Mouse (Mus musculus): ENCODE data around the gene Rbpj. TPM values are rescaled to one million over a fixed set of nuclear protein-coding genes. Genes with fewer than 3 reads are reported as not detected.
"Not testable (repeated sequence)": the region's sequence is repeated elsewhere in the genome, so short reads cannot be mapped to it uniquely, and the experiment has no call there.

Rbpj gene
- polyA plus RNA-seq, 1 experiment from 2014 or later, result 67.9 TPM

- ATAC-seq (ENCODE audit: low FRiP score), result no peak
- H3K36me3 ChIP-seq (replicated peaks), result peaks cover 48% of the 10 kb centered on the region
- no peaks in the 10 kb centered on the region for H3K27me3 ChIP-seq
- no peak overlapping the region for H3K4me3 ChIP-seq (replicated peaks)
- no peaks in the 10 kb centered on the region for H3K4me1 ChIP-seq
- no peak overlapping the region for H3K27ac ChIP-seq
- no peak overlapping the region for H3K4me2 ChIP-seq
- WGBS, result 94% methylated on average over 2 of the region's 2 CpGs
- H3K9ac ChIP-seq, result no peak overlapping the region
- no peaks in the 10 kb centered on the region for H3K9me3 ChIP-seq
Measured at GRCm38 (mm10) chr5:53647358-53647757, 181.4 kb downstream of the Rbpj start.

GRCm38 (mm10) chr5:53656596-53656995, 190.6 kb downstream of the Rbpj start:
- Histone ChIP-seq H3K27me3 (no peaks in the 10 kb centered on the region), H3K4me2 (no peak overlapping the region), H3K27ac (no peak overlapping the region), H3K4me1 (no peaks in the 10 kb centered on the region), H3K4me3 (replicated peaks) (no peak overlapping the region), H3K9me3 (no peaks in the 10 kb centered on the region), H3K9ac (no peak overlapping the region), H3K36me3 (replicated peaks) (peaks cover 18% of the 10 kb centered on the region)
- WGBS, result 38% methylated on average over 1 of the region's 1 CpGs
- ATAC-seq (ENCODE audit: low FRiP score), result no peak

- Histone ChIP-seq H3K27me3 (no peaks in the 10 kb centered on the region), H3K36me3 (replicated peaks) (peaks cover 7% of the 10 kb centered on the region), H3K9ac (no peak overlapping the region), H3K4me2 (no peak overlapping the region), H3K4me3 (replicated peaks) (no peak overlapping the region), H3K9me3 (no peaks in the 10 kb centered on the region), H3K27ac (no peak overlapping the region), H3K4me1 (no peaks in the 10 kb centered on the region)
- WGBS, result 82% methylated on average over 6 of the region's 6 CpGs
- ATAC-seq (ENCODE audit: low FRiP score), result peak; percentile 40; the same call in 1 of the 2 replicates
Measured at GRCm38 (mm10) chr5:53657925-53658324, 192.0 kb downstream of the Rbpj start.

DNA sequence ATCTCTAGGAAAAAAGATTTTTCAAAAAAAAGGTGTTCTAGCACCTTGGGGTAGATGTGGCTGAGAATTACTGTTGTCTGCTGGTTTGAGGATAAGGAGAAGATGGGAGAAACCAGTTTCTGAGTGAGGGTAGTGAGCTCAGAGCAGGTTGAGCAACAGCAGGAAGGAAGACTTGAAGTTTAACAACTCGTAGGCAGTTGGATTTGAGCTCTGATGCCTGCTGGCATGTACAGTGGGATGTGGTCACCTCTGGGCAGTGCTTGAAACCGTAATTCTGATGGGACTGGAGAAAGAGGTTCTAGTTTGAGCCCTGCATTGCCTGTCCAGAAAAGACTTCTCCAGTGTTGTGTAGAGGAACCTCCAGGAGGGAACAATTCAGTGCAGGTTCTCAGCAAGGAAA, 195.6 kb downstream of the Rbpj start:
- H3K36me3 ChIP-seq (replicated peaks), result no peaks in the 10 kb centered on the region; the same call in 1 of the 2 replicates
- H3K9me3 ChIP-seq, result no peaks in the 10 kb centered on the region
- no peaks in the 10 kb centered on the region for H3K4me1 ChIP-seq
- H3K27me3 ChIP-seq, result no peaks in the 10 kb centered on the region
- no peak for ATAC-seq (ENCODE audit: low FRiP score)
- no peak overlapping the region for H3K9ac ChIP-seq
- H3K4me2 ChIP-seq, result no peak overlapping the region
- H3K4me3 ChIP-seq (replicated peaks), result no peak overlapping the region
- H3K27ac ChIP-seq, result no peak overlapping the region
- 82% methylated on average over 2 of the region's 2 CpGs for WGBS

DNA sequence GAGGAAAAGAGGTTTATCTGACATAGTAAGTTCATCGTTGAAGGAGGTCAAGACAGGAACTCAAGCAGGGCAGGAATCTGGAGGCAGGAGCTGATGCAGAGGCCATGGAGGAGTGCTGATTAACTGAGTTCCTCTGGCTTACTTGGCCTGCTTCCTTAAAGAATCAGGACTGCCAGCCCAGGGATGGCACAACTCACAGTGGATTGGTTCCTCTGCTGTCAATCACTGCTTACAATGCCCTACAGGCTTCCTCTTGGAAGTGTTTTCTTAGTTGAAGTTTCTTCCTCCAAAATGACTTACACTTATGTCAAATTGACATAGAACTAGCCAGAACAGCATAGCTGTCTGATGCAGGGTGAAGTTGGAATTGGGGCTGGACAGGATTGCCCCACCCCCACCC, 196.5 kb downstream of the Rbpj start:
- no peaks in the 10 kb centered on the region for H3K4me1 ChIP-seq
- H3K27me3 ChIP-seq, result no peaks in the 10 kb centered on the region
- no peak overlapping the region for H3K4me2 ChIP-seq
- H3K9me3 ChIP-seq, result no peaks in the 10 kb centered on the region
- 87% methylated on average over 1 of the region's 1 CpGs for WGBS
- no peak for ATAC-seq (ENCODE audit: low FRiP score)
- no peaks in the 10 kb centered on the region; the same call in 1 of the 2 replicates for H3K36me3 ChIP-seq (replicated peaks)
- no peak overlapping the region for H3K4me3 ChIP-seq (replicated peaks)
- H3K27ac ChIP-seq, result no peak overlapping the region
- no peak overlapping the region for H3K9ac ChIP-seq

GRCm38 (mm10) chr5:53663665-53664064, 197.7 kb downstream of the Rbpj start:
- H3K4me1 ChIP-seq, result no peaks in the 10 kb centered on the region
- H3K4me2 ChIP-seq, result no peak overlapping the region
- no peak overlapping the region for H3K27ac ChIP-seq
- H3K36me3 ChIP-seq (replicated peaks), result no peaks in the 10 kb centered on the region
- no peak overlapping the region for H3K9ac ChIP-seq
- no peaks in the 10 kb centered on the region for H3K9me3 ChIP-seq
- no peaks in the 10 kb centered on the region for H3K27me3 ChIP-seq
- H3K4me3 ChIP-seq (replicated peaks), result no peak overlapping the region
- no peak for ATAC-seq (ENCODE audit: low FRiP score)

DNA sequence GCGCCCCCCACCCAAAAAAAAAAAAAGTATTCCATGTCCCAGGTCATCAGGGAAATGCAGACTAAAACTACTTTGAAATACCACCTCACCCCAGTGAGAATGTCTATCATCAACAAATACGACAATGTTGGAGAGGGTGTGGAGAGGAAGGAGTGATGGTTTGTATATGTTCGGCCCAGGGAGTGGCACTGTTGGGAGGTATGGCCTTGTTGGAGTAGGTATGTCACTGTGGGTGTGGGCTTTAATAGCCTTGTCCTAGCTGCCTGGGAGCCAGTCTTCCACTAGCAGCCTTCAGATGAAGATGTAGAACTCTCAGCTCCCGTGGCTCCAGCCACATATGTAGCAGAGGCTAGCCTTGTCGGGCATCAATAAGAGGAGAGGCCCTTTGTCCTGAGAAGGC, 202.1 kb downstream of the Rbpj start:
- Histone ChIP-seq H3K36me3 (replicated peaks) (no peaks in the 10 kb centered on the region), H3K9me3 (no peaks in the 10 kb centered on the region), H3K4me3 (replicated peaks) (no peak overlapping the region), H3K4me1 (no peaks in the 10 kb centered on the region; the same call in 1 of the 2 replicates), H3K4me2 (no peak overlapping the region), H3K9ac (no peak overlapping the region), H3K27me3 (no peaks in the 10 kb centered on the region), H3K27ac (no peak overlapping the region)
- 92% methylated on average over 5 of the region's 5 CpGs for WGBS
- ATAC-seq (ENCODE audit: low FRiP score), result no peak

GRCm38 (mm10) chr5:53670321-53670938, 204.5 kb downstream of the Rbpj start:
- Histone ChIP-seq H3K4me3 (replicated peaks) (no peak overlapping the region), H3K4me2 (no peak overlapping the region), H3K9me3 (no peaks in the 10 kb centered on the region), H3K36me3 (replicated peaks) (no peaks in the 10 kb centered on the region), H3K27ac (no peak overlapping the region), H3K27me3 (no peaks in the 10 kb centered on the region), H3K9ac (no peak overlapping the region), H3K4me1 (no peaks in the 10 kb centered on the region; the same call in 1 of the 2 replicates)
- ATAC-seq (ENCODE audit: low FRiP score), result no peak
- WGBS, result 92% methylated on average over 10 of the region's 10 CpGs

GRCm38 (mm10) chr5:53671507-53671906, 205.6 kb downstream of the Rbpj start:
- WGBS, result 62% methylated on average over 4 of the region's 4 CpGs
- no peak for ATAC-seq (ENCODE audit: low FRiP score)
- Histone ChIP-seq H3K9me3 (no peaks in the 10 kb centered on the region), H3K4me3 (replicated peaks) (no peak overlapping the region), H3K27ac (no peak overlapping the region), H3K4me1 (no peaks in the 10 kb centered on the region; the same call in 1 of the 2 replicates), H3K4me2 (no peak overlapping the region), H3K36me3 (replicated peaks) (no peaks in the 10 kb centered on the region), H3K9ac (no peak overlapping the region), H3K27me3 (no peaks in the 10 kb centered on the region)

DNA sequence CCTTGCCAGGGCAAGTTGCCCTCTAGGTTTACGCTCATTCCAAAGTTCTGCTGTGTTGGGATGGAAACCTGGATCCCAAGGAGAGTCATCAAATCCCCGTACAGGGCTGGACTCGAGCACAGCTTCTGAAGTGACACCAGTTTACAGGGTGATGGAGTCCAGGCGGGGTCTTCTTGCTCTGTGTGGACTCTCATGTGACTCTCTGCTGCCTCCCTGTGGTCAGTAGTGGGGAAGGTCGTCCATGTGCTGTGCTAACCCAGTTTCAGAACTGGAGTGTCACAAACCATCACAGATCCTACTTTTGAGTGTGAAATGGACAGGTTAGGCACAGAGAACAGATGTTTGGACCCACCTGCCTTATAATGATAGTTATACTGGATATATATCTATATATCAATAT, 206.4 kb downstream of the Rbpj start:
- H3K27ac ChIP-seq, result no peak overlapping the region
- ATAC-seq (ENCODE audit: low FRiP score), result peak; percentile 84; the same call in 1 of the 2 replicates
- H3K27me3 ChIP-seq, result no peaks in the 10 kb centered on the region
- no peaks in the 10 kb centered on the region for H3K9me3 ChIP-seq
- 30% methylated on average over 5 of the region's 5 CpGs for WGBS
- no peaks in the 10 kb centered on the region for H3K36me3 ChIP-seq (replicated peaks)
- no peak overlapping the region for H3K4me3 ChIP-seq (replicated peaks)
- H3K9ac ChIP-seq, result no peak overlapping the region
- no peak overlapping the region for H3K4me2 ChIP-seq
- H3K4me1 ChIP-seq, result no peaks in the 10 kb centered on the region; the same call in 1 of the 2 replicates

DNA sequence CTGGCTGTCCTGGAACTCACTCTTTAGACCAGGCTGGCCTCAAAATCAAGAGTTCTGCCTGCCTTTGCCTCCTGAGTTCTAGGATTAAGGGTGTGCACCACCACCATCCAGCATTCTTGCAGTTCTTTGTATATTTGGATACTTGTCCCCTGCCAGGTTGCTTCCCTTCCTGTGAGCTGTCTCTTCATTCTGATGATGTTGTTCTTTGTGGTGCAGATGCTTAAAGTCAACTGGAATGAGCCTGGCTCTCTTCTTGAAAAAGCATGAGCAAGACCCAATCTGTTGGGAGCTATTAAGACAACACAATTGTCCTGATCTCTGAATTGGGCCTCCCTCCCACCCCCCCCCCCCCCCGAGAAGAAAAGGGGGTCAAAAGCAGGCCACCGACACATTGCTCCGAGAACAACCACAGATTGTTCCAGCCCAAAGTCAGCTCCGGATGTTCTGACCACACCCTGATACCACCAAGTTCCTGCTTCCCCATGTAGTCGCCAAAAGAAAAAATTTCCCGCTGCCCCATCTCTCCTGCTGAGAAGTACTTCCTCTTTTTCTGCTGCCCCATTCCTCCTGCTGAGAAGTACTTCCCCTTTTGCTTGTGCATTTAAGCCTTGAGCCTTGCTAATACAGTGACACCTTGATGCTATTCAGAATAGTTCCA, 207.7 kb downstream of the Rbpj start:
- H3K9ac ChIP-seq; H3K4me3 ChIP-seq (replicated peaks); H3K4me1 ChIP-seq; H3K27me3 ChIP-seq; H3K9me3 ChIP-seq; H3K4me2 ChIP-seq; H3K27ac ChIP-seq; ATAC-seq (ENCODE audit: low FRiP score); H3K36me3 ChIP-seq (replicated peaks): not testable (repeated sequence)
- 92% methylated on average over 5 of the region's 6 CpGs for WGBS

DNA sequence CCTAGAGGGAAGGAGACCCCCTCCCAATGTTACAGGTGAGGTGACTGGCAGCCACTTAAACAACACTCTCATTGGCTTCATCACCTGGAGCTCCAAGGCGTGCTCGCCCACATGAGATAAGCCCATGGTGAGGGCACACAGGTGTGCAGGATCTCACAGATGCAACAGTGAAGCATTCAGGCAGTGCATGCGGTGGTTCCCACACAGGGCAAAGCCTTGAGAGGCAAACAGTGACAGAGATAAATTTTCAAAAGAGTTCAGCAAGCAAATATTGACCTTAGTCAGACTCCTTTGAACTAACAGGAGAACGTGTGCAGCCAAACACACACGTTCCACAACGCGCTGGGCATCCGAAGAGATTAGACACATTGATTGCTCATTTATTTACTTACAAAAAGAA, 210.7 kb downstream of the Rbpj start:
- Histone ChIP-seq H3K4me3 (replicated peaks) (no peak overlapping the region), H3K27ac (no peak overlapping the region), H3K36me3 (replicated peaks) (no peaks in the 10 kb centered on the region), H3K27me3 (no peaks in the 10 kb centered on the region), H3K9me3 (no peaks in the 10 kb centered on the region), H3K4me2 (no peak overlapping the region), H3K4me1 (no peaks in the 10 kb centered on the region; the same call in none of the 2 replicates), H3K9ac (no peak overlapping the region)
- WGBS, result 90% methylated on average over 8 of the region's 8 CpGs
- no peak for ATAC-seq (ENCODE audit: low FRiP score)

Measured in forebrain, embryonic 12.5 days (tissue).